Mouse (Mus musculus) MEL (cell line): Measurements from ENCODE around the gene Ccdc175. TPM values are rescaled to one million over a fixed set of nuclear protein-coding genes. Genes with fewer than 3 reads are reported as not detected.

Source experiments
- DNase-seq: peaks from one replicate; pipeline ENCODE4 v3.0.0; 2011; ENCODE audit warnings: low read depth, low spot score
- H3K27ac ChIP-seq: 2 replicates; pipeline ENCODE4 v1.5.1; 2012; ENCODE audit warnings: low read depth, mild to moderate bottlenecking, control low read depth, low read length, moderate library complexity; ENCODE audit not compliant: control insufficient read depth
- H3K27me3 ChIP-seq, 2 experiments: fragments of 150-350 bp in 1 of 2; sonication (generic) in 1 of 2; 2 replicates each; pipeline ENCODE4 v1.6.1; 2012; ENCODE audit warnings: low read length in 2 of 2, mild to moderate bottlenecking in 2 of 2, improper control_type of control experiment in 1 of 2, moderate library complexity in 1 of 2; ENCODE audit not compliant: insufficient read depth in 2 of 2, control insufficient read depth in 1 of 2
- H3K36me3 ChIP-seq, 2 experiments: 2 replicates each; pipeline ENCODE4 v1.6.1; 2012 to 2014; ENCODE audit warnings: low read length in 2 of 2, improper control_type of control experiment in 1 of 2, inconsistent platforms in 1 of 2, mild to moderate bottlenecking in 1 of 2; ENCODE audit not compliant: insufficient read depth in 2 of 2, control insufficient read depth in 1 of 2
- H3K4me1 ChIP-seq, 2 experiments: fragments of 150-350 bp in 1 of 2; sonication (generic) in 1 of 2; 2 replicates each; pipeline ENCODE4 v1.6.1; 2012; ENCODE audit warnings: low read length in 2 of 2, improper control_type of control experiment in 1 of 2, mild to moderate bottlenecking in 1 of 2; ENCODE audit not compliant: insufficient read depth in 2 of 2, control insufficient read depth in 1 of 2
- H3K4me3 ChIP-seq, 2 experiments: fragments of 150-350 bp in 1 of 2; sonication (generic) in 1 of 2; 2 replicates each; pipeline ENCODE4 v1.5.1; 2012; ENCODE audit warnings: low read depth in 2 of 2, low read length in 2 of 2, mild to moderate bottlenecking in 2 of 2, moderate library complexity in 2 of 2, control low read depth in 1 of 2, improper control_type of control experiment in 1 of 2; ENCODE audit not compliant: control insufficient read depth in 1 of 2, insufficient read depth in 1 of 2
- H3K79me2 ChIP-seq: 2 replicates; pipeline ENCODE4 v1.6.1; 2012; ENCODE audit warnings: mild to moderate bottlenecking, low read length, moderate library complexity; ENCODE audit not compliant: control insufficient read depth, poor library complexity, insufficient read depth
- H3K9ac ChIP-seq: 2 replicates; pipeline ENCODE4 v1.6.1; 2012; ENCODE audit warnings: low read depth, mild to moderate bottlenecking, control low read depth, low read length, moderate library complexity; ENCODE audit not compliant: control insufficient read depth, poor library complexity, severe bottlenecking
- H3K9me3 ChIP-seq: fragments of 150-350 bp; sonication (generic); replicated peaks from 2 replicates; pipeline ENCODE4 v1.6.1; 2012; ENCODE audit warnings: mild to moderate bottlenecking, low read length, improper control_type of control experiment, moderate library complexity; ENCODE audit not compliant: insufficient read depth
- CHD1 ChIP-seq: IDR thresholded peaks from 2 replicates; pipeline ENCODE4 v1.6.1; 2012; ENCODE audit warnings: low read depth, mild to moderate bottlenecking, inconsistent platforms, low read length, improper control_type of control experiment
- ELF1 ChIP-seq: IDR thresholded peaks from 2 replicates; pipeline ENCODE4 v1.6.1; 2014; ENCODE audit warnings: low read depth, mild to moderate bottlenecking, inconsistent platforms, low read length, improper control_type of control experiment, moderate library complexity
- EP300 ChIP-seq, 2 experiments: IDR thresholded peaks; 2 replicates each; pipeline ENCODE4 v1.6.1; 2011; ENCODE audit warnings: improper control_type of control experiment in 2 of 2, low read length in 2 of 2, low read depth in 1 of 2, mild to moderate bottlenecking in 1 of 2
- GABPA ChIP-seq: IDR thresholded peaks from 2 replicates; pipeline ENCODE4 v1.6.1; 2012; ENCODE audit warnings: low read depth, mild to moderate bottlenecking, inconsistent platforms, low read length, improper control_type of control experiment, moderate library complexity
- GATA1 ChIP-seq: IDR thresholded peaks from 2 replicates; pipeline ENCODE4 v1.6.1; 2011; ENCODE audit warnings: low read depth, low read length, improper control_type of control experiment
- HCFC1 ChIP-seq: IDR thresholded peaks from 2 replicates; pipeline ENCODE4 v1.6.1; 2012; ENCODE audit warnings: low read depth, mild to moderate bottlenecking, inconsistent platforms, low read length, improper control_type of control experiment, moderate library complexity
- JUND ChIP-seq: IDR thresholded peaks from 2 replicates; pipeline ENCODE4 v1.6.1; 2011; ENCODE audit warnings: low read depth, mild to moderate bottlenecking, improper control_type of control experiment, low read length
- KAT2A ChIP-seq: conservative IDR thresholded peaks from 2 replicates; pipeline ENCODE4 v1.6.1; 2012; ENCODE audit warnings: low read depth, low read length, improper control_type of control experiment, inconsistent platforms
- MYC ChIP-seq: IDR thresholded peaks from 2 replicates; pipeline ENCODE4 v1.6.1; 2011; ENCODE audit warnings: low read depth, mild to moderate bottlenecking, low read length, improper control_type of control experiment, moderate library complexity
- NRF1 ChIP-seq: IDR thresholded peaks from 2 replicates; pipeline ENCODE4 v1.6.1; 2014; ENCODE audit warnings: low read depth, mild to moderate bottlenecking, inconsistent platforms, low read length, improper control_type of control experiment, moderate library complexity; ENCODE audit not compliant: poor library complexity, insufficient read depth, severe bottlenecking
- POLR2A ChIP-seq, 2 experiments: IDR thresholded peaks; 2 replicates each; pipeline ENCODE4 v1.6.1; 2011 to 2012; ENCODE audit warnings: low read length in 2 of 2, mild to moderate bottlenecking in 2 of 2, control low read depth in 1 of 2, improper control_type of control experiment in 1 of 2, low read depth in 1 of 2, moderate library complexity in 1 of 2; ENCODE audit not compliant: control insufficient read depth in 1 of 2, insufficient read depth in 1 of 2, poor library complexity in 1 of 2
- POLR2AphosphoS2 ChIP-seq: IDR thresholded peaks from 2 replicates; pipeline ENCODE4 v1.6.1; 2011; ENCODE audit warnings: low read length, improper control_type of control experiment
- SIN3A ChIP-seq: IDR thresholded peaks from 2 replicates; pipeline ENCODE4 v1.6.1; 2012; ENCODE audit warnings: low read length, improper control_type of control experiment, inconsistent platforms
- SMC3 ChIP-seq: IDR thresholded peaks from 2 replicates; pipeline ENCODE4 v1.6.1; 2011; ENCODE audit warnings: low read depth, low read length, improper control_type of control experiment
- TBP ChIP-seq: IDR thresholded peaks from 2 replicates; pipeline ENCODE4 v1.8.0; 2011; ENCODE audit warnings: low read depth, low read length, improper control_type of control experiment
- UBTF ChIP-seq: IDR thresholded peaks from 2 replicates; pipeline ENCODE4 v1.6.1; 2012; ENCODE audit warnings: low read depth, mild to moderate bottlenecking, inconsistent platforms, low read length, improper control_type of control experiment, moderate library complexity, borderline replicate concordance; ENCODE audit not compliant: insufficient read depth
- USF1 ChIP-seq: IDR thresholded peaks from 2 replicates; pipeline ENCODE4 v1.6.1; 2014; ENCODE audit warnings: low read depth, mild to moderate bottlenecking, inconsistent platforms, low read length, improper control_type of control experiment, moderate library complexity
- USF2 ChIP-seq, 2 experiments: IDR thresholded peaks; 2 replicates each; pipeline ENCODE4 v1.6.1; 2011 to 2012; ENCODE audit warnings: improper control_type of control experiment in 2 of 2, low read length in 2 of 2, borderline replicate concordance in 1 of 2, inconsistent platforms in 1 of 2, low read depth in 1 of 2, mild to moderate bottlenecking in 1 of 2; ENCODE audit not compliant: insufficient read depth in 1 of 2
- ZKSCAN1 ChIP-seq: IDR thresholded peaks from 2 replicates; pipeline ENCODE4 v1.6.1; 2012; ENCODE audit warnings: low read depth, mild to moderate bottlenecking, inconsistent platforms, low read length, improper control_type of control experiment, moderate library complexity
- ZMIZ1 ChIP-seq: IDR thresholded peaks from 2 replicates; pipeline ENCODE4 v1.6.1; 2012; ENCODE audit warnings: low read depth, mild to moderate bottlenecking, inconsistent platforms, low read length, improper control_type of control experiment, moderate library complexity
- polyA plus RNA-seq, 2 experiments: library from polyadenylated mRNA; stranded (reverse) in 1 of 2; unstranded in 1 of 2; fragments of >175 nt in 1 of 2; fragments of >200 nt in 1 of 2; gene quantifications; 2 replicates each; pipeline versions ENCODE4 v1.2.1 to v1.2.4; 2012; ENCODE audit warnings: low replicate concordance in 2 of 2, low read depth in 1 of 2; ENCODE audit not compliant: insufficient read length in 2 of 2, insufficient read depth in 1 of 2, missing spikeins in 1 of 2
- total RNA-seq: library from RNA; depleted of rRNA; stranded (reverse); fragments of 300-350 nt; gene quantifications from 2 replicates; pipeline ENCODE4 v1.2.3, GENCODE M21; 2012; rRNA removed

Gene Ccdc175
- not detected in 2 replicates for total RNA-seq
- not detected for polyA plus RNA-seq

DNA sequence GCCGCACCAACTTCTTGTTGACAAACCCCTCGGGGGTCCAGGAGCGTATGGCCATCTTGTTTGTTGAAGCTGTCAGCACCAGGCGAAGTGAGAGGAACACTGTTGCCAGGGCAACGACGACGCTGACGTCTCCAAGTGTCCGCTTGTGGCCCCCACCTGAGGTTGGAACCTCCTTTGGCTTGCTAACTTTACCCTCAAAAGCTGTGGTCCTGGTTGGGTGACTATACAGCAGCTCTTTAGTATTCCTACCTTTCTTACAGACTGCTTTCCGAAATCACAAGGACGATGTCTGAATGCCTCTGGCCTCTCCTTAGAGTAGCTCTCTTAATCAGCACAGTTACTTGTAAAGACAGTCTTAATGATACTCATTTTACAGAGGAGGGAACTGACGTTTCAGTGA is at the start of gene Ccdc175:
Gene Ccdc175, minus strand, starts transcription at position 101 of the 400 bp plus-strand sequence.
- no peak within 1 kb of the TSS for H3K4me3 ChIP-seq

DNA sequence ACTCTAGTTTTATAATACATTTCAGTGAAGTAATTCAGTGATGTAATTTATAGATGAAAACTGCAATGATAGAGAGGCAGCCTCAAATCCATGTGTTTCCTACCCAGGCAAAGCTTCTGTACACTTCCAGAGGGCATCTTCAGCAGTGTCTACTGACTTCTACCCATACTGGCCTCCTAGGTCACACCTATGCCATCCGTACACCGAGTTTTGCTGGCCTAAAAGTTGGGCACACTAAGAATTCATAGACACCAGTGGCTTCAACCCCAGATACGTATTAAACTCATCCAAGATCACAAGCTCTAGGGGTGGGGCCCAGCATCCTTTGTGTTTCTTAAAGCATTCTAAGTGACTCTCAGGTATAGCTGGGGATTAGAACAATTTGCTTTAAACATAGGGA is 49.3 kb upstream of the Ccdc175 start:
- H3K9me3 ChIP-seq, result no peaks in the 10 kb centered on the region
- no peak overlapping the region for H3K9ac ChIP-seq
- TF ChIP-seq ELF1 (no peak), KAT2A (no peak), GATA1 (no peak), ZMIZ1 (no peak), JUND (no peak), TBP (no peak), USF1 (no peak), USF2 (IDR thresholded peaks at IDR 0.05; ENCODE audit: borderline replicate concordance in 1 of 2, insufficient read depth in 1 of 2, low read depth in 1 of 2, low read length in 2 of 2) (no peak), ZKSCAN1 (no peak), CHD1 (no peak), SIN3A (no peak), UBTF (no peak), GABPA (no peak), POLR2A (IDR thresholded peaks at IDR 0.05; ENCODE audit: control insufficient read depth in 1 of 2, insufficient read depth in 1 of 2, low read depth in 1 of 2, low read length in 2 of 2, poor library complexity in 1 of 2) (no peak), NRF1 (no peak), EP300 (IDR thresholded peaks at IDR 0.05; ENCODE audit: low read depth in 1 of 2, low read length in 2 of 2) (no peak), POLR2AphosphoS2 (no peak), HCFC1 (no peak), MYC (no peak)
- DNase-seq, result no peak
- no peaks in the 10 kb centered on the region for H3K27me3 ChIP-seq
- H3K79me2 ChIP-seq, result no peaks in the 10 kb centered on the region
- H3K27ac ChIP-seq, result no peak overlapping the region
- no peak overlapping the region for H3K4me3 ChIP-seq
- H3K36me3 ChIP-seq, result no peaks in the 10 kb centered on the region
- no peaks in the 10 kb centered on the region for H3K4me1 ChIP-seq

More for the DNA sequence above, at the start of gene Ccdc175:
- TF ChIP-seq TBP (no peak), SMC3 (no peak), ZMIZ1 (no peak)
- TF ChIP-seq, all 39 proteins: peak for 0
- H3K9ac ChIP-seq, result no peak within 1 kb of the TSS
- H3K4me1 ChIP-seq, result no peaks in the 10 kb centered on the region
- no peaks in the 10 kb centered on the region for H3K27me3 ChIP-seq
- no peak for DNase-seq
- no peak within 1 kb of the TSS for H3K27ac ChIP-seq
- no peaks in the 10 kb centered on the region for H3K9me3 ChIP-seq
- H3K36me3 ChIP-seq, result no peaks in the 10 kb centered on the region
- H3K79me2 ChIP-seq, result no peaks in the 10 kb centered on the region
